Mouse (Mus musculus): ENCODE results near the gene Gm6899.

Gene Gm6899

DNA sequence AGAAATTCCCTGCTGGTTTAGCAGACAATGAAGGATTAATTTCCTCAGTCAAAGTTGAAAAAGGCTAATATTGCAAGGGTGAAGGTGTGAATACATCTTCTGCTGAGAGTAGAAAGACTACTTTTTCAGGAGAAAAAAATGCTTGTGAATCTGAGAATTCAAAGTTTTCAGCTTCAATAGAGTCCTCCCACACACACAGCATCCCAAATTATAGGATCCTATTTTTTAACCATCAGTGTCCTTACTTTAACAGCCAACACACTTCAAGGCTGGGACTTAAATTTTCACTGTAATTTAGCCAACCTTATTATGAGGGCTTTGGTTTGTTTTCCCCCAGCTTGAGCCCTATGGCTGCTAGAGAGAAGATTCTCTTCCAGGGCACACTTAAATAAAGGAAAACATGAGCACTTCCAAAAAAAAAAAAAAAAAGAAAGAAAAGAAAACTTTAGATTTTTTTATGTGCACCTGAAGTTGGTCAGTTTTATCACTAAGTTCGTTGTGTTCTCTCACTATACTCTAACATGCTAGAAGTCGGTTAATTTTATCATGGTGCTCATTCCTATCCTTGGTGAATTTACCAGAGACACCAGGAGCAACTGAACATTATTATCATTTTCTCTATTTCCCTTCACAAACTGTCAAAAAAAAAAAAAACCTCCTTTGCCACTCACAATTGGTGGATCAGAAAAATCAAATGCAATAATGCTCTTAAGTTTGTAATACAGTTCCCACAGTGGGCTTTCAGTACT, 25.6 kb downstream of the Gm6899 start:
- Histone ChIP-seq H3K36me3 (ENCODE audit: insufficient read depth, low read length) (no peaks in the 10 kb centered on the region), H3K9me3 (ENCODE audit: low read length) (peaks cover 8% of the 10 kb centered on the region; the same call in 1 of the 2 replicates), H3K27me3 (ENCODE audit: insufficient read depth, low read length) (no peaks in the 10 kb centered on the region), H3K4me1 (replicated peaks; ENCODE audit: low read depth, low read length) (no peaks in the 10 kb centered on the region), H3K4me3 (replicated peaks; ENCODE audit: low read length) (no peak overlapping the region)
- TF ChIP-seq CTCF (conservative IDR thresholded peaks at IDR 0.05; ENCODE audit: low read length) (no peak), NANOG (IDR thresholded peaks at IDR 0.05; ENCODE audit: borderline replicate concordance, low read length) (no peak), POU5F1 (IDR thresholded peaks at IDR 0.05; ENCODE audit: borderline replicate concordance, low read length) (no peak)

DNA sequence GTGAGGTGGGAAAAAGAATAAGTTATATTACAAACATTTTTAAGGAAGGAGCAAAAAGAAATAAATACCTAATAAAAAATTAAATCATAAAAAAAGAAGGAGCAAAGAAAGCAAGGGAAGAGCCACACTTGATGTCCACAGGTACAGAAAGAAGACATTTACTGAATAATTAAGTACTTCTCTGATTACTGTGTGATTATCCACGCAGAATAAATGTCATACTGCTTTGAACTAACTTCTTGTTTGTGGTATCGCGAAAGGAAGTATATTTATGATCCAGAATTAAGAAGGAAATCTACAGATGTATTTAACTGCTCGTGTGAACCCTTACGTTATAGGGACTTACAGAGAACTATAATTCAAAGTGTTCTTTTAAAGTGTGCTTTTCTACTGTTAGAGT, 29.7 kb downstream of the Gm6899 start:
- Histone ChIP-seq H3K4me1 (replicated peaks; ENCODE audit: low read depth, low read length) (no peaks in the 10 kb centered on the region), H3K36me3 (ENCODE audit: insufficient read depth, low read length) (no peaks in the 10 kb centered on the region), H3K4me3 (replicated peaks; ENCODE audit: low read length) (no peak overlapping the region), H3K9me3 (ENCODE audit: low read length) (peaks cover 8% of the 10 kb centered on the region; the same call in 1 of the 2 replicates), H3K27me3 (ENCODE audit: insufficient read depth, low read length) (no peaks in the 10 kb centered on the region)
- no peak for TF ChIP-seq NANOG (IDR thresholded peaks at IDR 0.05; ENCODE audit: borderline replicate concordance, low read length)
- TF ChIP-seq CTCF (conservative IDR thresholded peaks at IDR 0.05; ENCODE audit: low read length): no peak
- no peak for TF ChIP-seq POU5F1 (IDR thresholded peaks at IDR 0.05; ENCODE audit: borderline replicate concordance, low read length)

DNA sequence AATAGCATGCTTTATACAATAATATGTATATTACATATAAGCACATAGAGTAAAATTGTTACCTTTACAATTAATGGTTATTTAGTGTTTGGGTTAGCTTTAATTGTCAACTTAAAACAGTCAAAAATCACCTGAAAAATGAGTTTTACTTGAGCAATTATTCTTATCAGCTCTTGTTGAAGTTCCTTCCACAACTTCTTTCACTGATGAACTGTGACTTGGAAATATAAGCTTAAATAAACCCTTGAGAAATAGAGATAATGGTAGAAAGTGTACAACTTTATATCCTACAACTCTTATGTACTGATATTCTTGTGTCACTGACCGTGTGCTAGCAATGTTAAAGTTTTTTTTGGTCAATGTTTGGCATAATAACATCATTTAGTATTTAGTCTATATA, 43.2 kb downstream of the Gm6899 start:
- no peaks in the 10 kb centered on the region for H3K27me3 ChIP-seq (ENCODE audit: insufficient read depth, low read length)
- H3K9me3 ChIP-seq (ENCODE audit: low read length): no peaks in the 10 kb centered on the region
- no peaks in the 10 kb centered on the region for H3K4me1 ChIP-seq (replicated peaks; ENCODE audit: low read depth, low read length)
- no peak overlapping the region for H3K4me3 ChIP-seq (replicated peaks; ENCODE audit: low read length)
- H3K36me3 ChIP-seq (ENCODE audit: insufficient read depth, low read length): no peaks in the 10 kb centered on the region
- TF ChIP-seq POU5F1 (IDR thresholded peaks at IDR 0.05; ENCODE audit: borderline replicate concordance, low read length) (no peak), NANOG (IDR thresholded peaks at IDR 0.05; ENCODE audit: borderline replicate concordance, low read length) (no peak), CTCF (conservative IDR thresholded peaks at IDR 0.05; ENCODE audit: low read length) (no peak)

DNA sequence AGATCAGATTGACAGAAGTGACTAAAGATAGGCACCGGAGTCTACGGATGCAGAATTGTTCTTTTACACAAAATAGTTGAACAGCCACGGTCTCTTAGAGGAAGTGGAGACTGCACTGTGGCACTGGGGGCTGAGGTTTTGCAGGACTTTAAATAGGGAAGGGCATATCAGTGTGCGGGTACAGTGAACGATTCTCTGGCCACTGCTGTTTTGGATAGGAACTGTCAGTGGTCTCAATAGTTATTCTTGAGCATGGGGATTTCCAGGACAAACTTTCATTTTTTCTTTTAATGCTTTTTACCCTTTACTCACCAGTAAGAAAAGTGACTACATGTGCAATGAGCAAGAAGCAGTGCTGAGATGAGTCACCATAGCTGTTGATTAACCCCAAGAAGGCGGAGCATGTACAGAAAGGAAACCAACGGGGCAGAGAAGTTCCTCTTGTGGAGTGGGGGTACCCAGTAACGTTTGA, 47.3 kb downstream of the Gm6899 start:
- no peaks in the 10 kb centered on the region for H3K27me3 ChIP-seq (ENCODE audit: insufficient read depth, low read length)
- H3K4me3 ChIP-seq (replicated peaks; ENCODE audit: low read length): no peak overlapping the region
- H3K9me3 ChIP-seq (ENCODE audit: low read length): no peaks in the 10 kb centered on the region
- TF ChIP-seq CTCF (conservative IDR thresholded peaks at IDR 0.05; ENCODE audit: low read length): no peak
- no peak for TF ChIP-seq POU5F1 (IDR thresholded peaks at IDR 0.05; ENCODE audit: borderline replicate concordance, low read length)
- TF ChIP-seq NANOG (IDR thresholded peaks at IDR 0.05; ENCODE audit: borderline replicate concordance, low read length): no peak
- H3K4me1 ChIP-seq (replicated peaks; ENCODE audit: low read depth, low read length): no peaks in the 10 kb centered on the region
- no peaks in the 10 kb centered on the region for H3K36me3 ChIP-seq (ENCODE audit: insufficient read depth, low read length)

DNA sequence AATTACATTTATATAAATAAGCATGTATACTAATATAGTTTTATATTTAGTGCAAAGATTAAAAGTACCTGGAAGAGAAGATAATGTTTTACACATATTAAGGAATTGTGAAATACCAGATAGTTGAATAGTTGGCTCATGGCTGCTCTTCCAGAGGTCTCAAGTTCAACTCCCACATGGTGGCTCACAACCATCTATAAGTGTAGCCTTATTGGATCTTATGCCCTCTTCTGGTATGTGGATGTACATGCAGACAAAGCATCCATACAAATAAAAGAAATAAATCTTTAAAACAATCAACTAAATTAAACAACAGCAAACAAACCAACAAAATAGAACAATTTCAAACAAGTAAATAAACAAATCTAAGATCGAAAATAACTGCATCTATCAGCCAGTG, 49.1 kb downstream of the Gm6899 start:
- H3K36me3 ChIP-seq (ENCODE audit: insufficient read depth, low read length): no peaks in the 10 kb centered on the region
- no peaks in the 10 kb centered on the region for H3K4me1 ChIP-seq (replicated peaks; ENCODE audit: low read depth, low read length)
- TF ChIP-seq POU5F1 (IDR thresholded peaks at IDR 0.05; ENCODE audit: borderline replicate concordance, low read length) (no peak), NANOG (IDR thresholded peaks at IDR 0.05; ENCODE audit: borderline replicate concordance, low read length) (no peak), CTCF (conservative IDR thresholded peaks at IDR 0.05; ENCODE audit: low read length) (no peak)
- no peaks in the 10 kb centered on the region for H3K9me3 ChIP-seq (ENCODE audit: low read length)
- no peak overlapping the region for H3K4me3 ChIP-seq (replicated peaks; ENCODE audit: low read length)
- H3K27me3 ChIP-seq (ENCODE audit: insufficient read depth, low read length): no peaks in the 10 kb centered on the region
